Mouse (Mus musculus): Measurements from ENCODE around the gene Hp. TPM values are rescaled to one million over a fixed set of nuclear protein-coding genes. Genes with fewer than 3 reads are reported as not detected.

The Hp gene
- total RNA-seq, 4 experiments from 2014 or later: 0.28 TPM; not detected in 3

DNA sequence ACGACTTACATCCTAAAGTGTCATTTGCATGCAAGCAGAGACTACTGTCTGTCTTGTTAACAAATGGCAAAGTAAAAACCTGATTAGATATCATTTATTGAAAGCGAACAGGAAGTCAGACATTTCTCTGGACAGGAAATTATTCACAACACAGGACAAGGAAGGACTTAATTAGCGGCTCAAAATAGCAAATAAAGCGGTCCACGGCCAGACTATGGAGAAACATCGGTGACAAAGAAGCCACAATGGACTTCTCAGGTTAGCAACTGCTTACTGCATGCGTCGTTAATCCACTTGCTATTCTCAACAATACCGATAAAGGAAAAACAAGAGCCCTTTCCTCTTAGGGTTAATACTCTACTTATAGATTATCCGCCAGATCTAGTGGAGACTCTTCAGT is 14.2 kb downstream of the Hp start:
- DNase-seq (ENCODE audit: low spot score in 2 of 2): no peak

GRCm38 (mm10) chr8:109563881-109564280 is 15.1 kb downstream of the Hp start:
- no peak for DNase-seq (ENCODE audit: low spot score in 2 of 2)

GRCm38 (mm10) chr8:109551663-109552062 is 27.3 kb downstream of the Hp start:
- DNase-seq (ENCODE audit: low spot score in 2 of 2): no peak

- no peak for DNase-seq (ENCODE audit: low spot score in 2 of 2)
Measured at GRCm38 (mm10) chr8:109544049-109544448, 34.9 kb downstream of the Hp start.

- peak in 1 of 2 experiments; percentile 38 for DNase-seq (ENCODE audit: low spot score in 2 of 2)
Measured at GRCm38 (mm10) chr8:109542748-109543519, 36.0 kb downstream of the Hp start.

DNA sequence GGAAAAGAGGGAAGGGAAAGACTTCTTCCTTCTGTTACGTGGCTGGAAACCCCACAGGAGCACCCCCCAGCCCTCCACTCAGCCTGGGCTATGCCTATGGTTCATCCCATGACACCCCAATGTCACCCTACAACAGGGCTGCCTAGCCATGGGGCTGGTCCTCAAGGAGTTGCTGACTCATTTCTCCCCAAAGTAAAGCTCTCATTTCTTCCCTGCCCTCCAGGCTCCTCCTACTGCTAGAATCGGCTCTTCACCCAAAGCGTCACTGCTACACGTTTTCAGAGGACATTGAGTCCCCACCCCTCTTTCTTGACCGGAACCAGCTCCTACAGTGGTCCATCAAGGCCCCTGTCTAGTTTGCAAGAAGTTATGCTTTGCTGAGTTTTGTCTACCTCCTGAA is 36.8 kb downstream of the Hp start:
- no peak for DNase-seq (ENCODE audit: low spot score in 2 of 2)

DNA sequence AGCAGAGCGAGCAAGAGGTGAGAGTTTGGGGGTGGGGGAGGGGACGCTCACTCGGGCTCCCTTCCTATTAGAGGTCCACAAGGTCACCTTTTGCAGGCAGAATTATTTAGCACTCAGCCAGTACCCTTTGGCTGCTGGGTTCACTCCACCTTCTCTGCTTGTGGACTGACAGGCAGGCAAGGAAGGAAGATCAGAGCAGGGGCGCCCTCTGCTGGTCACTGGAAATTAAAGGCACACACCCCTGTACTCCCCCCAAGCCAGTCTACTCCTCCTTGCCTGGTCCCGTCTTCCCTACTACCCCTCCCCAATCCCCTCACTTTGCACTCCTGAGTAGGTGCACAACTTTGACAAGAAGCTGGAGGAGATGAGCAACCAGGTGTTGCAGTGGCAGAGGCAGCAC is 42.3 kb downstream of the Hp start:
- peak; percentile 69 to 79 for DNase-seq (ENCODE audit: low spot score in 2 of 2)

- no peak for DNase-seq (ENCODE audit: low spot score in 2 of 2)
Measured at GRCm38 (mm10) chr8:109535140-109535990, 43.6 kb downstream of the Hp start.

Other genes starting within 250 kb of the Hp start
- under 1 TPM; 0.11 to 0.40 (median 0.28) TPM for gene Pmfbp1, start 85.1 kb downstream of the Hp start, total RNA-seq (2022)
- gene Dhx38, start 13.3 kb downstream of the Hp start, total RNA-seq (2022): 10 to 100 TPM; 27.0 to 29.0 (median 28.0) TPM
- 10 to 100 TPM; 17.0 to 19.4 (median 18.4) TPM for gene Txnl4b, start 13.3 kb downstream of the Hp start, total RNA-seq (2022)
- gene Dhodh, start 29.5 kb upstream of the Hp start, total RNA-seq (2022): 10 to 100 TPM; 21.0 to 24.2 (median 23.3) TPM
- 1 to 10 TPM in 3 of 4 experiments, under 1 TPM in 1; 0.48 to 1.6 (median 1.3) TPM for gene Pkd1l3, start 35.3 kb upstream of the Hp start, total RNA-seq (2022)
- 10 to 100 TPM; 71.8 to 75.1 (median 72.0) TPM for gene Ist1, start 114.1 kb upstream of the Hp start, total RNA-seq (2022)
- 10 to 100 TPM; 38.5 to 41.9 (median 39.0) TPM for gene Zfp821, start 126.4 kb upstream of the Hp start, total RNA-seq (2022)
- gene Atxn1l, start 158.6 kb upstream of the Hp start, total RNA-seq (2022): 10 to 100 TPM; 39.5 to 50.7 (median 43.0) TPM
- gene Ap1g1, start 199.4 kb upstream of the Hp start, total RNA-seq (2022): 10 to 100 TPM; 73.3 to 88.7 (median 78.6) TPM